Mouse (Mus musculus) kidney, postnatal 0 days (tissue): Measurements from ENCODE around the gene Ppfibp1. TPM values are rescaled to one million over a fixed set of nuclear protein-coding genes. Genes with fewer than 3 reads are reported as not detected.

Experiments
- ATAC-seq: fragments of 200-750 bp; cut with Nextera tagmentation; replicated peaks from 2 replicates; pipeline ENCODE4 v1.8.0; 2017; ENCODE audit warnings: low read depth, moderate number of reproducible peaks, moderate TSS enrichment, moderate library complexity; ENCODE audit not compliant: low FRiP score
- DNase-seq: peaks from one replicate; pipeline ENCODE4 v3.0.0-alpha.2; 2016; ENCODE audit warnings: low spot score
- H3K27ac ChIP-seq: fragments of 300-500 bp; sonication (generic); 2 replicates; pipeline ENCODE4 v1.5.1; 2014; ENCODE audit warnings: mild to moderate bottlenecking
- H3K27me3 ChIP-seq: fragments of 300-500 bp; sonication (generic); 2 replicates; pipeline ENCODE4 v1.6.1; 2014; ENCODE audit warnings: low read length, mixed read lengths; ENCODE audit not compliant: insufficient read depth
- H3K36me3 ChIP-seq: fragments of 300-500 bp; sonication (generic); 2 replicates; pipeline ENCODE4 v1.6.1; 2014; ENCODE audit warnings: low read length, mixed read lengths; ENCODE audit not compliant: insufficient read depth
- H3K4me1 ChIP-seq: fragments of 300-500 bp; sonication (generic); replicated peaks from 2 replicates; pipeline ENCODE4 v1.6.1; 2014; ENCODE audit warnings: antibody characterized with exemption, low read length, mixed read lengths; ENCODE audit not compliant: insufficient read depth
- H3K4me2 ChIP-seq: fragments of 300-500 bp; sonication (generic); 2 replicates; pipeline ENCODE4 v1.6.1; 2014; ENCODE audit warnings: mild to moderate bottlenecking, low read length, moderate library complexity, mixed read lengths
- H3K4me3 ChIP-seq: fragments of 300-500 bp; sonication (generic); replicated peaks from 2 replicates; pipeline ENCODE4 v1.5.1; 2014; ENCODE audit warnings: low read depth, low read length
- H3K9ac ChIP-seq: fragments of 300-500 bp; sonication (generic); 2 replicates; pipeline ENCODE4 v1.6.1; 2014; ENCODE audit warnings: low read depth, low read length
- H3K9me3 ChIP-seq: fragments of 300-500 bp; sonication (generic); replicated peaks from 2 replicates; pipeline ENCODE4 v1.6.1; 2016; ENCODE audit warnings: low read length, inconsistent platforms, mixed read lengths
- CTCF ChIP-seq: IDR thresholded peaks from 2 replicates; pipeline ENCODE4 v1.5.1; 2016; ENCODE audit warnings: antibody characterized with exemption, low read depth, mild to moderate bottlenecking, moderate library complexity
- WGBS: fragments of 180-500 bp; shearing (Covaris S2); extraction: QIAGEN DNeasy Blood & Tissue Kit; methylation state at CpG from one replicate; pipeline ENCODE4 v1.1.7; 2014; 5-methylcytosine and 5-hydroxymethylcytosine counted together
- polyA plus RNA-seq: library from polyadenylated mRNA; unstranded; fragments of >200 nt; fragmentation: Nextera tagmentation; extraction: Ambion mirVana; gene quantifications from 2 replicates; pipeline ENCODE4 v1.2.1, GENCODE M21; 2015

Ppfibp1 gene
- polyA plus RNA-seq, 1 experiment from 2014 or later: 55.9 TPM

DNA sequence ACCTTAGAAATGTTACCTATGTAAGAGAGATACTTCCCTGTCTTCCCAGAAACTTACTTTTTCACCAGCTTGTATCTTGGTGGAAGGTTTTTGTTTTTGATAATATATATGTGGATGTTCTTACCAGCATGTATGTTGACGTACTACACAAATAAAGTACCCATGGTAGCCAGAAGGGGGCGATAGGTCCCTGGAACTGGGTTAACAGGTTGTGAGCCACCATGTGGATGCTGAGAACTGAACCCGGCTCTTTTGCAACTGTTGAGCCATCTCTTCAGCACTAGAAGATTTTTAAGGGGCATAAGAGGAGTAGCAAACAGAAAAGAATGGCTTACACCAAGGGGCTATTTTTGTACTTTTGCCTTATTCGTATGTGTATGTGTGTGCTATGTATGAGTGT, 22.6 kb upstream of the Ppfibp1 start:
- Histone ChIP-seq H3K36me3 (no peaks in the 10 kb centered on the region), H3K27ac (no peak overlapping the region), H3K9me3 (no peaks in the 10 kb centered on the region), H3K27me3 (no peaks in the 10 kb centered on the region), H3K4me2 (no peak overlapping the region), H3K4me1 (no peaks in the 10 kb centered on the region), H3K9ac (no peak overlapping the region), H3K4me3 (no peak overlapping the region)
- peak; percentile 38 for TF ChIP-seq CTCF
- no peak for ATAC-seq
- 87% methylated on average over 4 of the region's 4 CpGs for WGBS
- no peak for DNase-seq

- no peak for TF ChIP-seq CTCF
- no peak overlapping the region for H3K27ac ChIP-seq
- DNase-seq (no peak), ATAC-seq (no peak)
- H3K9ac ChIP-seq: no peak overlapping the region
- WGBS: 91% methylated on average over 4 of the region's 4 CpGs
- no peaks in the 10 kb centered on the region for H3K27me3 ChIP-seq
- H3K4me2 ChIP-seq: no peak overlapping the region
- H3K9me3 ChIP-seq: no peaks in the 10 kb centered on the region
- H3K4me1 ChIP-seq: no peaks in the 10 kb centered on the region
- H3K36me3 ChIP-seq: no peaks in the 10 kb centered on the region
- no peak overlapping the region for H3K4me3 ChIP-seq
These were observed 16.3 kb upstream of the Ppfibp1 start for GRCm38 (mm10) chr6:146871975-146872374.

GRCm38 (mm10) chr6:146874415-146874814, 13.9 kb upstream of the Ppfibp1 start:
- Histone ChIP-seq H3K27me3 (no peaks in the 10 kb centered on the region), H3K36me3 (no peaks in the 10 kb centered on the region), H3K4me1 (no peaks in the 10 kb centered on the region), H3K27ac (no peak overlapping the region), H3K4me3 (no peak overlapping the region), H3K4me2 (no peak overlapping the region), H3K9ac (no peak overlapping the region), H3K9me3 (no peaks in the 10 kb centered on the region)
- WGBS: 50% methylated on average over 6 of the region's 6 CpGs
- no peak for ATAC-seq
- TF ChIP-seq CTCF: no peak
- no peak for DNase-seq

DNA sequence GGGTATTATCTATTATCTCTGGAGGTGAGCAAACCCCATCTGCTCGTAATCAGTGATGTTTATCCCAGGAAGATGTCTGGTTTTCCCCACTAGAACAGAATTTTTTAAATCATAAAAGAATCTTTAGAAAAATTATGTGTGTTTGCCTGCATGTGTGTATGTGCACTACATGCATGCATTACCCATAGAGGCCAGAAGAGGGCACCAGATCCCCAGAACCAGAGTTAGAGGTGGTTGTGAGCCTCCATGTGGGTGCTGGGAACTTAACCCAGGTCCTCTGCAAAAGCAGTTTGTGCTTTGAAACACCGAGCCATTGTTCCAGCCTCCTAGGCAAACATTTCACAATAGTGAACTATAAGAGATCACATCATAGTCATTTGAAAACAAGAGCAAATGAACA, 11.5 kb upstream of the Ppfibp1 start:
- Histone ChIP-seq H3K9ac (no peak overlapping the region), H3K36me3 (no peaks in the 10 kb centered on the region), H3K4me1 (no peaks in the 10 kb centered on the region), H3K27ac (no peak overlapping the region), H3K27me3 (no peaks in the 10 kb centered on the region), H3K4me3 (no peak overlapping the region), H3K9me3 (no peaks in the 10 kb centered on the region), H3K4me2 (no peak overlapping the region)
- no peak for DNase-seq
- 94% methylated on average over 2 of the region's 2 CpGs for WGBS
- TF ChIP-seq CTCF: peak; percentile 39
- no peak for ATAC-seq

GRCm38 (mm10) chr6:146877425-146878045, 10.8 kb upstream of the Ppfibp1 start:
- no peak for DNase-seq
- Histone ChIP-seq H3K4me1 (no peaks in the 10 kb centered on the region), H3K4me2 (no peak overlapping the region), H3K9ac (no peak overlapping the region), H3K36me3 (no peaks in the 10 kb centered on the region), H3K27me3 (no peaks in the 10 kb centered on the region), H3K9me3 (no peaks in the 10 kb centered on the region), H3K4me3 (no peak overlapping the region), H3K27ac (no peak overlapping the region)
- WGBS: 90% methylated on average over 12 of the region's 12 CpGs
- no peak for TF ChIP-seq CTCF
- ATAC-seq: no peak

DNA sequence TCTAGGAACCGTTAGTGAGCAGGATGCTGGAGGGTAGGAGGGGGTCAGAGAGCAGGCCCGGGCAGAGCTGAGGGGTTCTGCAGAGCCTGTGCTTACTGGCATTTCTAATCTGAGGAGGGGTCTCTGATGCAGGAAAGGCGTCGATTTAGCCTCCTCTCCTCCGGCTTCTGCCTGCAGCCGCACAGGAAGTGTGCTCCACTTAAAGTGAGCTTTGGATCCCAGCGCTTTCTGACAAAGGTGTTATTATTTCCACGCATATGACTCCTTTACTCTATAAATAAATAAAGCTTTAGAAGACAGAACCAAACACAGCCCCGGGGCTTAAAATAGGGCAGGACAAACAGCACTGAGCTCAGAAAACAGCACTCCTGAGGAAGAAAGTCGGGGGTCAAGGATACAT, 9.4 kb upstream of the Ppfibp1 start:
- Histone ChIP-seq H3K27ac (no peak overlapping the region), H3K27me3 (no peaks in the 10 kb centered on the region), H3K9me3 (no peaks in the 10 kb centered on the region), H3K4me2 (no peak overlapping the region), H3K36me3 (no peaks in the 10 kb centered on the region), H3K4me3 (no peak overlapping the region), H3K4me1 (no peaks in the 10 kb centered on the region), H3K9ac (no peak overlapping the region)
- no peak for ATAC-seq
- TF ChIP-seq CTCF: no peak
- no peak for DNase-seq
- 46% methylated on average over 10 of the region's 10 CpGs for WGBS

DNA sequence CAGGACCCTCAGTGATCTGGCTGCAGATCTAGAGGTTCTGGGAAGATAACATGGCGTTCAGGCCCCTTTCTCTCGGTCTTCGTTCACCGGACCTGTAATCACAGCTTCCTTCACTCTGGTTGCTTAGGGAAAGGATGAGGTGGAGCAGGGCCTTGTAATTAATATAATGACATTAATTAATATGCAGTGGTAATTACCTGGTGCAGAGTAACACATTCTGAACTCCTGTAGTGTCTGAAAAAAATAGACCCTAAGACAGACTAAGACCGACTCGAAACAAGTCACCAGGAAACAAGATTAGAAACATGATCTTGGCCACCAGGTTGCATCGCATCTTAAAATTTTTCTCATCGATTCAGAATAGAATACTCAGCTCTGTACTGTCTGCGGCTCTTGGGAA, 8.4 kb upstream of the Ppfibp1 start:
- ATAC-seq (no peak), DNase-seq (no peak)
- no peak overlapping the region for H3K27ac ChIP-seq
- no peaks in the 10 kb centered on the region for H3K9me3 ChIP-seq
- H3K36me3 ChIP-seq: no peaks in the 10 kb centered on the region
- no peaks in the 10 kb centered on the region; the same call in 1 of the 2 replicates for H3K4me1 ChIP-seq
- 84% methylated on average over 9 of the region's 9 CpGs for WGBS
- no peak overlapping the region for H3K4me2 ChIP-seq
- no peak for TF ChIP-seq CTCF
- H3K27me3 ChIP-seq: no peaks in the 10 kb centered on the region
- no peak overlapping the region for H3K4me3 ChIP-seq
- H3K9ac ChIP-seq: no peak overlapping the region
